Mouse (Mus musculus) cerebellum, adult 2 months (tissue): ENCODE measurements around the gene Rpl15. TPM values are rescaled to one million over a fixed set of nuclear protein-coding genes. Genes with fewer than 3 reads are reported as not detected.
"Not testable (repeated sequence)": the region's sequence is repeated elsewhere in the genome, so short reads cannot be mapped to it uniquely, and the experiment has no call there.

Experiments used
- DNase-seq, 2 experiments: peaks; one replicate each; pipeline ENCODE4 v3.0.0; 2021
- H3K27ac ChIP-seq: fragments of 200-500 bp; 2 replicates; pipeline ENCODE4 v1.5.1; 2012; ENCODE audit warnings: low read length, control low read depth, inconsistent platforms; ENCODE audit not compliant: insufficient read depth
- H3K27me3 ChIP-seq: fragments of 200-500 bp; 2 replicates; pipeline ENCODE4 v1.6.1; 2012; ENCODE audit warnings: inconsistent platforms, mild to moderate bottlenecking, low read length, moderate library complexity; ENCODE audit not compliant: control insufficient read depth, insufficient read depth
- H3K4me1 ChIP-seq: fragments of 200-500 bp; 2 replicates; pipeline ENCODE4 v1.6.1; 2011; ENCODE audit warnings: low read length; ENCODE audit not compliant: control insufficient read depth, insufficient read depth
- H3K4me3 ChIP-seq: fragments of 200-500 bp; replicated peaks from 2 replicates; pipeline ENCODE3; 2011; ENCODE audit warnings: mild to moderate bottlenecking, low read depth, low read length, control low read depth; ENCODE audit not compliant: insufficient read depth
- CTCF ChIP-seq: fragments of 200-500 bp; IDR thresholded peaks from 2 replicates; pipeline ENCODE4 v1.5.1; 2011; ENCODE audit warnings: low read depth, mild to moderate bottlenecking, control low read depth, low read length, moderate library complexity, borderline replicate concordance; ENCODE audit not compliant: insufficient read depth
- POLR2A ChIP-seq: fragments of 200-500 bp; IDR thresholded peaks from 2 replicates; pipeline ENCODE4 v1.6.1; 2011; ENCODE audit warnings: low read length, control low read depth, borderline replicate concordance; ENCODE audit not compliant: insufficient read depth
- WGBS: fragments of 180-500 bp; shearing (Covaris S2); methylation state at CpG from one replicate; pipeline ENCODE4 v1.1.7; 2018; 5-methylcytosine and 5-hydroxymethylcytosine counted together
- polyA plus RNA-seq: library from polyadenylated mRNA; depleted of rRNA; stranded (reverse); fragments of >200 nt; gene quantifications from 2 replicates; pipeline ENCODE4 v1.2.3, GENCODE M21; 2012

The Rpl15 gene
- polyA plus RNA-seq, 1 experiment: 293 TPM

GRCm38 (mm10) chr14:18280375-18280774, 9.2 kb upstream of the Rpl15 start:
- no peak overlapping the region for H3K27ac ChIP-seq
- H3K4me3 ChIP-seq: no peak overlapping the region
- H3K27me3 ChIP-seq: no peaks in the 10 kb centered on the region
- WGBS: 50% methylated on average over 5 of the region's 5 CpGs
- TF ChIP-seq CTCF: no peak
- no peak for TF ChIP-seq POLR2A
- DNase-seq: no peak
- H3K4me1 ChIP-seq: no peaks in the 10 kb centered on the region

GRCm38 (mm10) chr14:18274526-18274925, 3.3 kb upstream of the Rpl15 start:
- Histone ChIP-seq H3K4me1 (no peaks in the 10 kb centered on the region; the same call in 1 of the 2 replicates), H3K27ac (no peak overlapping the region), H3K4me3 (no peak overlapping the region), H3K27me3 (no peaks in the 10 kb centered on the region)
- TF ChIP-seq CTCF (no peak), POLR2A (no peak)
- 49% methylated on average over 1 of the region's 1 CpGs for WGBS
- DNase-seq: no peak

DNA sequence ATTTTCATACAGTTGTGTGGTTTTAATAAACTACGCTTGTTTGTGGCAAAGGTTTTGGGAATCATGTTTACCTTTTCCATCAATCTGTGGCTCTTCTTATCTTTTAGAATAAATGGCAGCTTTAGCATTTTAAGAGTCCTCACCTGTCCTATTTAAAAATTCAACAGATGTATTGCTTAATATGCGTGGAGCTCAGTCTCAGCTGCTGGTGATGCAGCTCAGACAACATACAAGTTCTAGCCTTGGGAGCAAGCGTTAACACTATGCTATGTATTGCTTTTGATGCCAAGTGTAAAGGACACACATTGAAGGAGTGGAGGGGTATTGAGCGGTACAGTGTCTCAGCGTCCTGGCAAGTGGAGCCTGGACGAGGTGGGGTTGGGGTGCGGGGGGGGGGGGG, 475 bp upstream of the Rpl15 start:
- Histone ChIP-seq H3K27me3 (no peaks in the 10 kb centered on the region), H3K4me1 (no peaks in the 10 kb centered on the region; the same call in 1 of the 2 replicates), H3K4me3 (peak overlapping the region; percentile 60), H3K27ac (no peak overlapping the region)
- 3% methylated on average over 7 of the region's 7 CpGs for WGBS
- TF ChIP-seq CTCF (no peak), POLR2A (no peak)
- peak; percentile 20 to 42 for DNase-seq

- H3K4me1 ChIP-seq, H3K27me3 ChIP-seq, DNase-seq: not testable (repeated sequence)
- Histone ChIP-seq H3K4me3 (peak overlapping the region; percentile 96), H3K27ac (peak overlapping the region; percentile 4; the same call in 1 of the 2 replicates)
- under 1% methylated on average over 24 of the region's 24 CpGs for WGBS
Measured at GRCm38 (mm10) chr14:18269947-18270528, 1.2 kb downstream of the Rpl15 start.

- H3K27ac ChIP-seq: no peak overlapping the region
- 15% methylated on average over 4 of the region's 4 CpGs for WGBS
- peak; percentile 41 to 51 for DNase-seq
- no peaks in the 10 kb centered on the region; the same call in 1 of the 2 replicates for H3K4me1 ChIP-seq
- TF ChIP-seq POLR2A (no peak), CTCF (no peak)
- H3K27me3 ChIP-seq: no peaks in the 10 kb centered on the region
- no peak overlapping the region for H3K4me3 ChIP-seq
Measured at GRCm38 (mm10) chr14:18263427-18263826, 7.8 kb downstream of the Rpl15 start.

DNA sequence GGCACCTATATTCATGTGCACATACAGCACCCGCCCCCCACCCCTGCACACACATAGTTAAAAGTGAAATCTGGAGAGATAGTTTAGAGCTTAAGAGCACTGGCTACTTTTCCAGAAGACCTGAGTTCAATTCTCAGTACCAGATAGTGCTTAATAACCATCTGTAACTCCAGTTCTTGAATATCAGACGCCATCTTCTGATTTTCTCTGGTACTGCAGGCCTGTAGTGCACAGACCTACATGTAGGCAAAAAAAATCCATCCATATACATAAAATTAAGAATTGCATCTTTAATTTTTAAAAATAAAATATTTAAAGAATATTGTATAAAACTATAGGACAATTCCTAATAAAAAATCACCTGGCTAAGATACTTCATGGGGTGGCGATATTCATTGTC, 10.0 kb downstream of the Rpl15 start:
- no peaks in the 10 kb centered on the region for H3K27me3 ChIP-seq
- no peak for DNase-seq
- TF ChIP-seq CTCF (no peak), POLR2A (no peak)
- WGBS: 88% methylated on average over 3 of the region's 3 CpGs
- H3K4me3 ChIP-seq: no peak overlapping the region
- H3K27ac ChIP-seq: no peak overlapping the region
- no peaks in the 10 kb centered on the region; the same call in 1 of the 2 replicates for H3K4me1 ChIP-seq

GRCm38 (mm10) chr14:18242638-18243130, 28.5 kb downstream of the Rpl15 start:
- no peak overlapping the region for H3K4me3 ChIP-seq
- WGBS: 78% methylated on average over 21 of the region's 21 CpGs
- no peak for DNase-seq
- H3K4me1 ChIP-seq: no peaks in the 10 kb centered on the region
- TF ChIP-seq POLR2A (no peak), CTCF (no peak)
- H3K27me3 ChIP-seq: no peaks in the 10 kb centered on the region
- no peak overlapping the region for H3K27ac ChIP-seq

GRCm38 (mm10) chr14:18241786-18242185, 29.4 kb downstream of the Rpl15 start:
- Histone ChIP-seq H3K4me3 (no peak overlapping the region), H3K27me3 (no peaks in the 10 kb centered on the region), H3K27ac (no peak overlapping the region), H3K4me1 (no peaks in the 10 kb centered on the region)
- 92% methylated on average over 4 of the region's 4 CpGs for WGBS
- DNase-seq: no peak
- TF ChIP-seq POLR2A (no peak), CTCF (no peak)
